Mouse (Mus musculus) hindbrain, postnatal 0 days (tissue): ENCODE measurements around the gene Ift81. TPM values are rescaled to one million over a fixed set of nuclear protein-coding genes. Genes with fewer than 3 reads are reported as not detected.

ENCODE experiments used
- ATAC-seq: fragments of 200-750 bp; cut with Nextera tagmentation; 2 replicates; pipeline ENCODE4 v1.8.0; 2017; ENCODE audit warnings: mild to moderate bottlenecking, moderate TSS enrichment, moderate library complexity
- DNase-seq: peaks from one replicate; pipeline ENCODE4 v3.0.0-alpha.2; 2015; ENCODE audit warnings: low spot score
- H3K27ac ChIP-seq: fragments of 300-500 bp; sonication (generic); 2 replicates; pipeline ENCODE4 v1.5.1; 2014; ENCODE audit warnings: mild to moderate bottlenecking
- H3K27me3 ChIP-seq: fragments of 300-500 bp; sonication (generic); 2 replicates; pipeline ENCODE4 v1.6.1; 2014; ENCODE audit warnings: low read length, mixed read lengths; ENCODE audit not compliant: insufficient read depth
- H3K36me3 ChIP-seq: fragments of 300-500 bp; sonication (generic); 2 replicates; pipeline ENCODE4 v1.6.1; 2014; ENCODE audit warnings: low read length, mixed read lengths; ENCODE audit not compliant: insufficient read depth
- H3K4me1 ChIP-seq: fragments of 300-500 bp; sonication (generic); 2 replicates; pipeline ENCODE4 v1.6.1; 2014; ENCODE audit warnings: antibody characterized with exemption, low read length, mixed read lengths; ENCODE audit not compliant: insufficient read depth
- H3K4me2 ChIP-seq: fragments of 300-500 bp; sonication (generic); 2 replicates; pipeline ENCODE4 v1.6.1; 2014; ENCODE audit warnings: low read depth, mild to moderate bottlenecking, low read length, moderate library complexity, mixed read lengths
- H3K4me3 ChIP-seq: fragments of 300-500 bp; sonication (generic); 2 replicates; pipeline ENCODE4 v1.5.1; 2014; ENCODE audit warnings: low read length
- H3K9ac ChIP-seq: fragments of 300-500 bp; sonication (generic); replicated peaks from 2 replicates; pipeline ENCODE4 v1.6.1; 2014; ENCODE audit warnings: mild to moderate bottlenecking, low read length, moderate library complexity, mixed read lengths
- H3K9me3 ChIP-seq: fragments of 300-500 bp; sonication (generic); 2 replicates; pipeline ENCODE4 v1.6.1; 2016; ENCODE audit warnings: low read length, mixed read lengths
- CTCF ChIP-seq: IDR thresholded peaks from 2 replicates; pipeline ENCODE4 v1.5.1; 2016; ENCODE audit warnings: antibody characterized with exemption, control low read depth, low read depth
- whole genome bisulfite sequencing: fragments of 180-500 bp; shearing (Covaris S2); extraction: QIAGEN DNeasy Blood & Tissue Kit; methylation state at CpG from one replicate; pipeline ENCODE4 v1.1.7; 2014; 5-methylcytosine and 5-hydroxymethylcytosine counted together
- polyA plus RNA-seq: library from polyadenylated mRNA; unstranded; fragments of >200 nt; fragmentation: Nextera tagmentation; extraction: Ambion mirVana; gene quantifications from 2 replicates; pipeline ENCODE4 v1.2.1, GENCODE M21; 2015
- total RNA-seq: library from RNA; depleted of rRNA; stranded (reverse); fragments of >200 nt; gene quantifications from 2 replicates; pipeline ENCODE4 v1.2.3, GENCODE M21; 2014

The Ift81 gene
- total and polyA plus RNA-seq, 2 experiments from 2014 or later: 21.3 to 66.5 TPM

GRCm38 (mm10) chr5:122513421-122514126 is 100.7 kb downstream of the Ift81 start:
- Histone ChIP-seq H3K4me2 (0 out of 2 replicates have a peak overlapping the region, but pooled peaks have one; percentile 8), H3K4me1 (peaks cover 6% of the 10 kb centered on the region), H3K9me3 (no peaks in the 10 kb centered on the region), H3K27me3 (no peaks in the 10 kb centered on the region), H3K36me3 (no peaks in the 10 kb centered on the region), H3K4me3 (no peak overlapping the region), H3K9ac (no peak overlapping the region), H3K27ac (no peak overlapping the region)
- TF ChIP-seq CTCF: no peak
- 44% methylated on average over 22 of the region's 23 CpGs for WGBS
- ATAC-seq (no peak), DNase-seq (no peak)

GRCm38 (mm10) chr5:122512011-122512410 is 102.3 kb downstream of the Ift81 start:
- TF ChIP-seq CTCF: no peak
- no peak for ATAC-seq
- Histone ChIP-seq H3K9ac (no peak overlapping the region), H3K4me3 (no peak overlapping the region), H3K9me3 (no peaks in the 10 kb centered on the region), H3K4me2 (no peak overlapping the region), H3K27ac (no peak overlapping the region), H3K36me3 (no peaks in the 10 kb centered on the region), H3K27me3 (no peaks in the 10 kb centered on the region), H3K4me1 (peaks cover 6% of the 10 kb centered on the region)
- no peak for DNase-seq
- 57% methylated on average over 6 of the region's 6 CpGs for WGBS

- H3K36me3 ChIP-seq: no peaks in the 10 kb centered on the region
- 67% methylated on average over 9 of the region's 9 CpGs for WGBS
- H3K9ac ChIP-seq: no peak overlapping the region
- no peaks in the 10 kb centered on the region for H3K9me3 ChIP-seq
- peaks cover 6% of the 10 kb centered on the region for H3K4me1 ChIP-seq
- 0 out of 2 replicates have a peak overlapping the region, but pooled peaks have one; percentile 27 for H3K27ac ChIP-seq
- ATAC-seq: no peak
- H3K27me3 ChIP-seq: no peaks in the 10 kb centered on the region
- no peak overlapping the region for H3K4me2 ChIP-seq
- no peak for TF ChIP-seq CTCF
- no peak for DNase-seq
- no peak overlapping the region for H3K4me3 ChIP-seq
Measured at GRCm38 (mm10) chr5:122511405-122511804, 102.9 kb downstream of the Ift81 start.

GRCm38 (mm10) chr5:122510651-122511157 is 103.6 kb downstream of the Ift81 start:
- no peaks in the 10 kb centered on the region for H3K9me3 ChIP-seq
- DNase-seq: no peak
- H3K9ac ChIP-seq: no peak overlapping the region
- H3K27ac ChIP-seq: 0 out of 2 replicates have a peak overlapping the region, but pooled peaks have one; percentile 27
- H3K4me2 ChIP-seq: no peak overlapping the region
- H3K4me1 ChIP-seq: peaks cover 6% of the 10 kb centered on the region
- no peaks in the 10 kb centered on the region for H3K36me3 ChIP-seq
- ATAC-seq: no peak
- TF ChIP-seq CTCF: no peak
- H3K27me3 ChIP-seq: no peaks in the 10 kb centered on the region
- no peak overlapping the region for H3K4me3 ChIP-seq
- WGBS: 53% methylated on average over 17 of the region's 17 CpGs

GRCm38 (mm10) chr5:122509608-122510007 is 104.7 kb downstream of the Ift81 start:
- Histone ChIP-seq H3K36me3 (no peaks in the 10 kb centered on the region), H3K4me2 (no peak overlapping the region), H3K27ac (peak overlapping the region; percentile 58; the same call in 1 of the 2 replicates), H3K4me3 (no peak overlapping the region), H3K27me3 (no peaks in the 10 kb centered on the region), H3K9me3 (no peaks in the 10 kb centered on the region), H3K9ac (no peak overlapping the region), H3K4me1 (peaks cover 6% of the 10 kb centered on the region)
- no peak for ATAC-seq
- no peak for TF ChIP-seq CTCF
- DNase-seq: no peak
- 50% methylated on average over 7 of the region's 7 CpGs for WGBS

GRCm38 (mm10) chr5:122508861-122509306 is 105.4 kb downstream of the Ift81 start:
- Histone ChIP-seq H3K27me3 (no peaks in the 10 kb centered on the region), H3K4me3 (no peak overlapping the region), H3K27ac (peak overlapping the region; percentile 58), H3K9me3 (no peaks in the 10 kb centered on the region), H3K4me1 (peaks cover 6% of the 10 kb centered on the region; the same call in 1 of the 2 replicates), H3K36me3 (no peaks in the 10 kb centered on the region), H3K4me2 (no peak overlapping the region), H3K9ac (no peak overlapping the region)
- DNase-seq: peak; percentile 68
- 62% methylated on average over 11 of the region's 11 CpGs for WGBS
- ATAC-seq: peak; percentile 71
- TF ChIP-seq CTCF: no peak

- TF ChIP-seq CTCF: no peak
- DNase-seq: no peak
- Histone ChIP-seq H3K9me3 (no peaks in the 10 kb centered on the region), H3K27ac (no peak overlapping the region), H3K36me3 (no peaks in the 10 kb centered on the region), H3K27me3 (no peaks in the 10 kb centered on the region), H3K4me2 (no peak overlapping the region), H3K4me3 (no peak overlapping the region), H3K4me1 (peaks cover 6% of the 10 kb centered on the region; the same call in 1 of the 2 replicates), H3K9ac (no peak overlapping the region)
- no peak for ATAC-seq
Measured at GRCm38 (mm10) chr5:122507396-122507795, 106.9 kb downstream of the Ift81 start.
